Mouse (Mus musculus) MEL-GATA-1-ER (cell line): Measurements from ENCODE around the gene Syap1.
A peak's percentile ranks its signal among the peaks of the same experiment; 100 is the strongest.
"Not testable (repeated sequence)": the region's sequence is repeated elsewhere in the genome, so short reads cannot be mapped to it uniquely, and the experiment has no call there.

Experiments
- DNase-seq: peaks from one replicate; pipeline ENCODE4 v3.0.0-alpha.2; 2012; ENCODE audit warnings: low read depth; ENCODE audit errors: extremely low read depth

The Syap1 gene

GRCm38 (mm10) chrX:162887931-162888511, at the start of gene Syap1:
Gene Syap1 (minus strand): TSS chrX:162888447.
- DNase-seq = peak; percentile 32

DNA sequence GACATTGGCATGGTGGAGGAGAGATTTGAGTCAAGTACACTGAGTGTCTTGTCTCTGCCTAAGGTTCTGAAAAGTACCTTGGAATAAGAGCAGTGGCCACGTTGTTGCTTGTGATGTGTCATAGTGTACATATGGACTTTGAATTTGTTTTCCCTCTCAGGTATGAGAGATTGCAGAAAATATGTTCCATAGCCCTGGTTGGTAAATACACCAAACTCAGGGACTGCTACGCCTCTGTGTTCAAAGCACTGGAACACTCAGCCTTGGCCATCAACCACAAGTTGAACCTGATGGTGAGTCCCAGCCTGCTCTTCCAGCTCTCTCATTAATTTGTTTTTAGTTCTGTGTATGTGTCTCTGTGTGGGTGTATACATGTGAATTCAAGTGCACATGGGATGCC, 43.2 kb upstream of the Syap1 start:
- no peak for DNase-seq

GRCm38 (mm10) chrX:162921487-162922125, 33.4 kb upstream of the Syap1 start:
- DNase-seq = no peak

DNA sequence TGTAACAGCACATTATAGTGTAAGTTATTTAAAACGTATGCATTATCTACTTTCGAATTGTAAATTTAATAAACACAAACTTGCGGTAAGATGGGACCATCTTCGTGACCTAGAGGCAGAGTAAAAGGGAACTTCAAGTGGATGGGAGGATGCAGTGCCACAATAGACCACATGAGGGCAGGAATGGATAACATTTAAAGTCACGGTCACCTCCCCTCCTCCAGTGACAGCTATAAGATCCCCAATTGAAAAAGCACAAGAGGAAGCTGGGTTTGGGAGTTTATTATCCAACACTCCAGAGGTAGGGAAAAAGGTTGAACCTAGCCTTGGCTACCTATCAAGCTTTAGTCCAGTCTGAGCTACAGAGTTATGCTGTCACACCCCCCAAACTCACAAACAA, 27.4 kb upstream of the Syap1 start:
- peak; percentile 64 for DNase-seq

- DNase-seq = no peak
Measured at GRCm38 (mm10) chrX:162913651-162914050, 25.4 kb upstream of the Syap1 start.

GRCm38 (mm10) chrX:162907554-162907953, 19.3 kb upstream of the Syap1 start:
- DNase-seq = no peak

- DNase-seq = peak; percentile 34
Measured at GRCm38 (mm10) chrX:162902040-162902734, 13.9 kb upstream of the Syap1 start.

DNA sequence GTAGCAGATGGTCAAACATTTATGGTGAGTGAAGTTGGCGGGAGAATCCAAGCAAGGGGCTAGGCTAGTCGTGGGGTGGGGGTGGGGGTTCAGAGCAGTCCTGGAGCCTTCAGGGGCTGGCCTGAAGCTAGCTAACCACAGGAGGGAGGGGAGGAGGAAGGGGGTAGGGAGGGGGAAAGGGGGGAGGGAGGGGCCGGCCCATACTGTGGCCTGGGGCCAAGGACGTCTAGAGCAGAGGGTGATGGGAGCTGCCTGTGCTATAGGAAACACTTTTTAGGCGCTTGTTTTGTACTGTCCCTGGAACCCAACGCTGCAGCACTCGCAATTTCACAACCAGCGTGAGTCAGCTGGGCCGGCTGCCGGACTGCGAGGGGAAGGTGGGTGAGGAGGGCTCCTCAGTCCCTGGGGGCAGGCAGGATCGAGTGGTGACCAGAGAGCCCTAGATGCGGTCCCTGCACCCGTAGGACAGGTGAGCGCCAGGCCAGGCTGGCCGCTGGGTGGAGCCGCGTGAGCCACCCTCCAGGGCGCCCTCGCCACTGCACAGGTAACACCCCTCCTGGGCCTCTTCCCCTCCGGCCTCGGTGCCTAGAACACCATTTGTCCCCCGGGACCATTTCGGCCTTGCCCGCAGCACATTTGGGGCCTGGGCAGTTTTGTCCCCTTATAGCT, 13.3 kb upstream of the Syap1 start:
- DNase-seq = peak; percentile 36

DNA sequence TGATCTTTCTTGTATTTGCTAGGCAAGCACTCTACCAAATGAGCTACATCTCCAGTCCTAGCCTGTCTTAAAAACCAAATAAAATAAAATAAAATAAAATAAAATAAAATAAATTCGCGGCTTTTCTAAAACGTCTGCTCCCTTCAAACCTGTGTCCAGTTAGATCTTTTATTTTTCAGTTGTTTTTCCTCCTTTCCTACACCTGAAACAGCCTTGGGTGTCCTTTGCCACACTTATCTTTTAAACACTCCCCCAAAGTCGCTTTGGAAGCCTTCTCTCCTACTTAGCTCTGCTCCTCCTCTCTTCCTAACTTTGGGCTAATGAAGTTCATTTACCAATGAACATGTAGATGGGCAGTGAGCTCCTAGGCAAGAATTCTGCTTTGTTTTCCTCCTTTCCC, 12.7 kb upstream of the Syap1 start, which contains the start of gene Ctps2:
Gene Ctps2, plus strand, starts transcription at position 301 of the 400 bp plus-strand sequence.
- no peak for DNase-seq

DNA sequence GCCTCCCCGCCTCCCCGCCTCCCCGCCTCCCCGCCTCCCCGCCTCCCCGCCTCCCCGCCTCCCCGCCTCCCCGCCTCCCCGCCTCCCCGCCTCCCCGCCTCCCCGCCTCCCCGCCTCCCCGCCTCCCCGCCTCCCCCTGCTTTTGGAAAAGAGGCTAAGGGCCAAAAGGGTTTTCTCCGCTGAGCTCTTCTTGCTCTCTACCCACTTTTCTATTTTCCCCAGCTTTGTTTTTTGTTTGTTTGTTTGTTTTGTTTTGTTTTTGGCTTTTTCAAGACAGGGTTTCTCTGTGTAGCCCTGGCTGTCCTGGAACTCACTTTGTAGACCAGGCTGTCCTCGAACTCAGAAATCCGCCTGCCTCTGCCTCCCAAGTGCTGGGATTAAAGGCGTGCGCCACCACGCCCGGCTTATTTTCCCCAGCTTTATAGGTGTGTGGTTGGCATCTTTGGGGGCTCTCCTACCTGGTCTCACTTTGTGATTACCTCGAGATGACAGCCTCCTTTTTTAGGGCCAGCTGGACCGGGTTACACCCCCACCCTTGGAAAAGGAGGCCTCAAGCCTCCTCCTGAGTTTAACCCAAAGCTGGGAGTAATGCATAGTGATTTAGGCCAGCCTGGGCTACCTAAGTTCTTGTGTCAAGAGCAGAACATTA, 452 bp upstream of the Syap1 start:
- not testable (repeated sequence) for DNase-seq

DNA sequence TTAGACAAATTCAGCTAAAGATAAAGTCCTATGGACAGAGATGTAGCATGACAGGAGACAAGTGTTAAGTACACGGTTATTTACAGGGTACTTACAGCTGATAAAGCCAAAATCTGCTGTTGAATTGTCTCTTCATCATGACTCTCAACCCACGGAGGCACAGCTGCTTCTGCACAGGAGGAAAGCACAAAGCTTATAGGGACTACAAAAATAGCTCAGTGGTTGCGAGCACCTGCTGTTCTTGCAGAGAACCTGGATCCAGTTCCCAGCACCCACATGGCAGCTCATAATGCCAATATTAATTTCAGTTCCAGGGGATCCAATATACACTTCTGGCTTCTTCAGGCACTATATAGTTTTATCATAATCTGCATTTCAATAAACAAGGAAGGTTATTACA, 10.0 kb downstream of the Syap1 start:
- DNase-seq = no peak

GRCm38 (mm10) chrX:162873761-162874160, 14.5 kb downstream of the Syap1 start:
- no peak for DNase-seq

GRCm38 (mm10) chrX:162871734-162872517, 16.3 kb downstream of the Syap1 start:
- DNase-seq = peak; percentile 20

DNA sequence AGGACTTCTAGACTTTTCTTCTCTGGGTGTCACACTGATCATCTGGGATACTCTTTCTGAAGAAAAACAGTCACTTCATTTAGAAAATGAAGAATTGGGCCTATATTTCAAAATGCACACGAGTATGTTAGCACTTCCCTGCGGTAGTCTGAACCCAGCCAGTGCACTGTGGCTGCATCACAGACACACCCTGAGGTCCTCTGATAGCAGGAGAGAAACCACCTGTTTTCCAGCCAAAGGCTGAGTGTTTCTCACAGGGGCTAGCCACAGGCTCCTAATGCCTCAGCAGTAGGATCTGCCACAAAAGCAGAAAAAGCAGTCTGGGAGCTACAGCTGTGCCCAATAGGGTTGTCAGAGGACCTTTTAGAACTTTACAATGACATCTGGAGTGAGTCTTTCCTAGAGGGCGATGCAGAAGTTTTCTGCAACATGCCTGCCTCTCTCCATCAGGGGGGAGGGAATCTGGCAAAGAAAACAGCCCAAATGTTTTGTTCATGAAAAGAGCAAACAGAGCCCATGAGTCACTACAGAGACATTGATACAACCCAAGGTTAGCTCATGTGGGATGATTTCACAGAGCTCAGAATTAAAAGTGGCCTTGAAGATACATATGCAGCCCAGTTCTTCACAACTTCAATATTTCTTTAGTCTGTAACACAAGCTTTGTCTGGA, 19.8 kb downstream of the Syap1 start:
- DNase-seq = no peak

- no peak for DNase-seq
Measured at GRCm38 (mm10) chrX:162848682-162849081, 39.6 kb downstream of the Syap1 start.

GRCm38 (mm10) chrX:162845531-162845930, 42.7 kb downstream of the Syap1 start:
- DNase-seq = no peak

DNA sequence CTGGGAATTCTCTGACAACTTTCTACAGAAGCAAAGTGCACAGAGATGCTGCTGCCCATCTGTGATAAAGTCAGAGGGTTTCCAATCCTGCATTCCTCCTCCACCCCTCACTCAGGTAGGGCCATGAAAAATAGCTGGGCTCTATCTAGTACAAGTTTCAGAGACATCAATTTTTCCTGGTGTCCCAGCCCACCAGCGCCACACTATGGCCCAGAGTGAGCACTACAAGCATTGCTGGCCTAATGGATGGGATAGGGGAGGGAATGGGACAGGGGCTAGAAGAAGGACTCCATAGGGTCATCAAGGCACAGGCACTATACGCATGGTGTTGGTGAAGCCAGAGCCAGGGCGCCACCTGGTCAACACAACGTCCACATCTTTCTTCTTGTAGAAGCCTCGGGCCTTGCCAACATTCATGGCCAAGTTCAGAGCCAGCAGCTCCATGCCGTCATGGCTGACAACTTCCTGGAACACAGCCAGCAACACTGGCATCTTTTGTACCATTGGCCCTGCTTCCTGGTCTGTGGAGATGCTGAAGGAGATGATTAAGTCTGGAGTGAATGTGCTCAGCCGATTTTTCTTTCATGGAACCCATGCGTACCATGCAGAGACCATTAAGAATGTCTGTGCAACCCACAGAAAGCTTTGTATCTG, 43.7 kb downstream of the Syap1 start:
- no peak for DNase-seq

DNA sequence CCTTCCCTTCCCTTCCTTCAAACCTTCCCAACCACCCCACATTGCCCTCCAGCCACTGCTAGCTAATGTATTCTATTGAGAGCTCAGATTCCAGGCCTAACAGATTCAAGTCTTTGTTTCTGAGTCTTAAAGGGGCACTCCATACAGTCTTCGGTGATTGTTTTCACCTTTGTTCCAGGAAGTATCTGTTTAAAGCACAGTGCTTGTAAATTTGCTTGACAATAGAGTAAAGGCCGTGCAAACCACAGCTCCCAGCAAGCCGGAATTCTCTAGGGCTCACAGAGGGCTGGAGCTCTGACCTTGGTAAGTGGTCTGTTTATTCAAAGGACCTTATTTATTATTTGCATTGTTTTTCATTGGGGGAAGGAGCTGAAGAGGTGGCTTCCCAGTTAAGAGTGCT, 56.1 kb downstream of the Syap1 start:
- no peak for DNase-seq

DNA sequence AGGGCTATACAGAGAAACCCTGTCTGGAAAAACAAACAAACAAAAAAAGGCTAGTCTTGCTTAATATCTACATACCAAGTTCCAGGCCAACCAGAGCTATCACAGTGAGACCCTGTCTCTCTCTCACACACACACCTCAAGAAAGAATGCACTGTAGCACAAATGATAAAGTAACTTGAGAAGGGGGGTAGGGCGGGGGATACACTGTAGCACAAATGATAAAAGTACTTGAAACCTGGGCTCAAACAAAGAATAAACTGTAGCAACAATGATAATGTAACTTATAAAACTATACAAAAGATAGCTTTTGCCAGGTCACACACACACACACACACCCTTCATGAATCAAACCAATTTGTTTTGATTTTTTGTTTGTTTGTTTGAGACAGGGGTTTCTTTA, 56.7 kb downstream of the Syap1 start:
- DNase-seq = peak; percentile 14

- DNase-seq = no peak
Measured at GRCm38 (mm10) chrX:162831036-162831435, 57.2 kb downstream of the Syap1 start.
